Mouse (Mus musculus): ENCODE results near the gene BC049352.
A peak's percentile ranks its signal among the peaks of the same experiment; 100 is the strongest.

The BC049352 gene

DNA sequence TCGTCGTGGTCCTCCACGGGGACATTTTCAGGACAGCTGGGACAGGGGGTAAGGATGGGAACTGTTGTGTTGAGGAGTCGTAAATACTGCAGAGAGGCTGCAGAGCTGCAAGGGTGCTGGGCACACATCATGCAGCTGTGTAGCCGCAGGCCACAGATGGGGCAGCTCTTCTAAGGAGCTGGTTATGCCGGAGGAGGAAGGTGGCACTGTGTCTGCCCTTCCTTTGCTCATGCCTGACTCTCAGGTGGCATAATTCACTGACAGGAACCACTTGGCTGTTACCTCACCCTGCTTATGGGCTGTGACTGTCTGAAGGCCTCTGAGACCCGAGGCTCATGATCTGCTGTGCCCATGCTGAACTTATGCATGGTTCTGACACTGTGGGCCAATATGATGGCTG, 68.5 kb downstream of the BC049352 start:
- no peak for DNase-seq (ENCODE audit: low read depth)

GRCm38 (mm10) chr9:45251281-45251680, 69.5 kb downstream of the BC049352 start:
- DNase-seq (ENCODE audit: low read depth): peak; percentile 77

DNA sequence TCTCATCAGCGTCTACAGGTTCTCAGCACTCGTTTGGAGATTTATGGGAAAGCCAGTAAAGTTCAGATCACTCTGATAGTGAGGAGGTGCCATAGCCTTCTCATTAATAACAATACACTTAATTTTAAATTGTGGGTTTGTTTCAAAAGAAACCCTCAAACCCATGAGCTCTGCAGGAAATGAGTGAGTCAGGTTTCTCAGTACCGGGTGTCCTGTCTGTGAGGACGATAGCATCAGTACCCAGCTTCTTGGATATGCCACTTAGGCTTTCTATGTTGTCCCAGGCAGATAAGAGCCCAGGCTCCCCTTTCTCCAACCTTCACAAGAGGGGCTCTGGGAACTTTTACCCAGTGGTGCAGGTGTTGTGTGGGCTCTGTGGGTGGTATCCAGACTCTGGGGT, 70.2 kb downstream of the BC049352 start:
- DNase-seq (ENCODE audit: low read depth): peak; percentile 84

- DNase-seq (ENCODE audit: low read depth): peak; percentile 32
These were observed 70.6 kb downstream of the BC049352 start for GRCm38 (mm10) chr9:45252395-45252794.

DNA sequence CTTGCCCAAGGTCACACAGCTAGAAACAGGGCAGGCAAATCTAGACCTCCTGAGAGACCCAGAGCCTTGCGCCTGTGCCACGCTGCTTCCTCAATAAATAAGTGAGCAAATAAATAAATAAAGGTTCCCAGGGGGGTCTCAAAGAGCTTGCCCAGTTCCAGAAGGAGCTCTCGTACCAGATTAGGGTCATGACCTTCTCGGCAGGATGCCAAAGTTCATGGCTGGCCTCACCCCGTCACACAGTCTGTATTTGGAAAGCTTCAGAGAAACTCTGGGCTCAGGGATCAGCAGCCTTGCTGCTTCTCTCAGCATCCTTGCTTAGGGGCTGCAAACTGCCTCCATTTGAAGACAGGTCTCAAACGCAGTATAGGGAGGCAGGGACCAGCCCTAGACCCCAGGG, 72.2 kb downstream of the BC049352 start:
- DNase-seq (ENCODE audit: low read depth): no peak

- DNase-seq (ENCODE audit: low read depth): no peak
These were observed 72.8 kb downstream of the BC049352 start for GRCm38 (mm10) chr9:45254605-45255004.

- DNase-seq (ENCODE audit: low read depth): no peak
These were observed 73.6 kb downstream of the BC049352 start for GRCm38 (mm10) chr9:45255431-45255830.

DNA sequence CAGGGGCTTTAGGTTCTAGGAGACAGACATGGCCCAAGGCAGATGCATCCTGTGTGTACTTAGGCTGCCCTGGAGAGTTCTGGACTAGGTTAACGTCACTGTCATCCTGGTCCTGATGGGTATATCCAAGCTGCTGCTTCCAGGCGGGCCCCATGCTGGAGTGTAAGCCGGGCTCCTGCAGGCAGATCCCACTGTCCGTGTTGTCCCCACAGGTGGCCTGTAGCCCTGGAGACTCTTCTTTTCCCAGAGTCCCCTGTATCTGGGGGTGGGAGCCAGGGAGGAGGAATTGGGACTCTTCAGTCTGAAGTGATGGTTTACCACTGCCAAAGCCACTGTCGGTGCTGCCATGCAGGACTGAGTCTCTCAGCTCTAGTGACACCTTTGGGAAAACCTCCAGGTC, 74.2 kb downstream of the BC049352 start:
- DNase-seq (ENCODE audit: low read depth): no peak

- DNase-seq (ENCODE audit: low read depth): no peak
These were observed 77.3 kb downstream of the BC049352 start for GRCm38 (mm10) chr9:45259065-45259464.

DNA sequence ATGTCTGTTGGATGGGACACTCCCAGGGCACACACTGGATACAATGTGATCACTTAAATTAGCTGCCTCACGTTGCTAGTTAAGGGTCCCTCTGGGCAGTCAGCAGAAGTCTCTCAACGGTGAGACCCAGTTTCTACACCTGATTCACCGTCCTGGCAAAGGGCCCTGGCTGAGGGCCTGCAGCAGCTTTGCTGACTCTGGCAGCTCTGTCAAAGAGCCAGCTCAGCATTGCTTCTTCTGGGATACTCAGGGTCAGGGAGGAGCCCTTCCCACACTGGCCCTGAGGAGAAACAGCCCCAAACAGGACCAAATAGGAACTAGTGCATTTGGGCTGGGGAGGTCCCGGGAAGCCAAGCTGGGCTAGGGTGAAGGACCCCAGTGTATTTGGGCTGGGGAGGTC, 79.7 kb downstream of the BC049352 start:
- DNase-seq (ENCODE audit: low read depth): no peak

GRCm38 (mm10) chr9:45261872-45262271, 80.1 kb downstream of the BC049352 start:
- DNase-seq (ENCODE audit: low read depth): no peak

DNA sequence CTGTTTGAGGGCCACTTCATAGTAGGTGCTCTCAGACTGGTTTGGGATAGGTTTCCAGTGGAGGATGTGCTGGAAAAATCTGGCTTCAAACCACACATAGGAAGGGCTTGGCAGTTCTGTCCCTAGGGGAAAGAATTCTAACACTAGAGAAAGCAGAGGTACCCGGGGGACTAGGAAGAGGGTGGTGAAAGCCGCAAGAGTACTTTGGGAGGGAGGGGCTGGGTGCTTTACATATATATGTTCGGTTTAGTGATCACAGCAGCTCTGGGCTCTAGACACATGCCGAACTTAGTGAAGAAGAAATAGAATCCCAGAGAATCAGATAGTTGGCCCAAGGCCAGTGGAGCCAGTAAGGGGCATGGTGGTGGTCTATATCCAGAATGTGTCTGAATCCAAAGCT, 85.3 kb downstream of the BC049352 start:
- no peak for DNase-seq (ENCODE audit: low read depth)

DNA sequence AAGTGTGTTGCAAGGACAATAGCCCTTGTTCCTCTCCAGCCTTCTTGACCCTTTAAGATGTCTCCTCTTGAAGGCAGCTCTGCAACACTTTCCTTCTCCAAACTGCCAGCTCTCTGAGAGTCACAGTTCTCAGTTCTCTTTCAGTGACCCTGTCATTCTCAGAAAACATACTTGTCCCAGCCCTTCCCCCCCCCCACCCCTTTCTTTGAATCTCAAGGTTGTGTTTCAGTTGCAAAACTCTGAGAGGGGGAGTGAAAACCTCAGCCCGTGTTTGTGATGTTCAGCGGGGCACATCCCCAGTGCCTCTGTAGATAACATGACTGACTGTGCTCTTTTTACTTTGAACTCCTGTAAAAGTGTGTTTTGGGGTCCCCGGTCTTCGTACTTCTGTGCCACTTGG, 86.3 kb downstream of the BC049352 start:
- peak; percentile 26 for DNase-seq (ENCODE audit: low read depth)

DNA sequence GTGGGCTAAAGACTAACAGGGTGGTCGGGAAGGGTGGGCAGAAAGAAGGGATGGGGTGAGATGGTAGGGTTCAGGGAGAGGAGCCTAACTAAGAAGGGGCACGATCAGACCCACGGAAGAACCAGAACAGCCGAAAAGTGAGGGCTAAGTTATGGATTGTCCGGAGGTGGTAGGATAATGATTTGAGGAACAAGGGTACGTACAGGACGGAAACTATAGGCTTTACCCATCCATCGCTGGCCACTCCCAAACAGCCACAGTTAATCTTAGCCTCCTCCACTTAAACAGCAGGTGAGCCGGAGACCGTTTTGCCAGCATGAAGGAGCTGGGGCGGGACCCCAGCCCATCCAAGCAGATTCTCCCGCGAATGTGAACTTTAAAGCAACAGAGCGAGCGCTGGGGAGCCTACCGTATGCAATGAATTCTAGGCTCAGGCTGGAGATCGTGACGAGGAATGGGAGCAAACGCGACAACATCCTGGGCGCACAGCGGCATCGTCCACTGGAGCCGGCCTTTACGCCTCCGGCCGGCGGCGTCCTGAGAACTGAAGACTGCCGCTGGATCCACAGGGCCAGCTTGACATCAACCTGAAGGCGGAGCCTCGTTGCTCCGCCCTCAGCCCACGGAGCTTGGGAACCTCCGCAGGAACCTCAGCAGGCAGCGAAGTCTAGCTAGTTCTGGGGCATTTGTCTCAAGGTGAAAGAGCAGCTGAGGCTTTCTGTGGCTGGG, 87.0 kb downstream of the BC049352 start, which contains the start of gene Il10ra:
Gene Il10ra (minus strand): TSS at position 553 of the 729 bp plus-strand sequence.
- DNase-seq (ENCODE audit: low read depth): no peak

- peak; percentile 16 for DNase-seq (ENCODE audit: low read depth)
These were observed 90.4 kb downstream of the BC049352 start for GRCm38 (mm10) chr9:45272213-45272612.

GRCm38 (mm10) chr9:45274218-45274617, 92.4 kb downstream of the BC049352 start:
- peak; percentile 98 for DNase-seq (ENCODE audit: low read depth)

GRCm38 (mm10) chr9:45274635-45275034, 92.8 kb downstream of the BC049352 start:
- DNase-seq (ENCODE audit: low read depth): no peak

DNA sequence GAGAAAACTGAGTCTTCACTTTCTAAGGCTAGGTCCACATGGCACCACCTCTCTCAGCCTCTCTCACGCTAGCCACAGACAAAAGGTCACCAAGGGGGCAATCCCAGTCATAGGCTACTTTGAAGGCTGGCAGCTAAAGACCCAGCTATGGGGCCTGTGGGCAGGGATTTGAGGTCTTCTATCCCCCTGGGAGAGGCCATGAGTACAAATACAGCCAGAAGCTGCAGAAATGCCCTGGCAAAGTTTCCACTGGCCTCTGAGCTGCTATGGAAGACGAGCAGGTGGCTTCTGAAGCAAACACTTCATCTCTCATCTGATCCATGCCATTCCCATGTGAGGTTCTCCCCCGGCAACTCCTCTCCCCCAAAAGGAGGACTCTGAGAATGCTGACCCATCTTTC, 98.3 kb downstream of the BC049352 start:
- DNase-seq (ENCODE audit: low read depth): no peak

GRCm38 (mm10) chr9:45280891-45281290, 99.1 kb downstream of the BC049352 start:
- DNase-seq (ENCODE audit: low read depth): no peak

- peak; percentile 54 for DNase-seq (ENCODE audit: low read depth)
These were observed 100.7 kb downstream of the BC049352 start for GRCm38 (mm10) chr9:45282466-45282865.

DNA sequence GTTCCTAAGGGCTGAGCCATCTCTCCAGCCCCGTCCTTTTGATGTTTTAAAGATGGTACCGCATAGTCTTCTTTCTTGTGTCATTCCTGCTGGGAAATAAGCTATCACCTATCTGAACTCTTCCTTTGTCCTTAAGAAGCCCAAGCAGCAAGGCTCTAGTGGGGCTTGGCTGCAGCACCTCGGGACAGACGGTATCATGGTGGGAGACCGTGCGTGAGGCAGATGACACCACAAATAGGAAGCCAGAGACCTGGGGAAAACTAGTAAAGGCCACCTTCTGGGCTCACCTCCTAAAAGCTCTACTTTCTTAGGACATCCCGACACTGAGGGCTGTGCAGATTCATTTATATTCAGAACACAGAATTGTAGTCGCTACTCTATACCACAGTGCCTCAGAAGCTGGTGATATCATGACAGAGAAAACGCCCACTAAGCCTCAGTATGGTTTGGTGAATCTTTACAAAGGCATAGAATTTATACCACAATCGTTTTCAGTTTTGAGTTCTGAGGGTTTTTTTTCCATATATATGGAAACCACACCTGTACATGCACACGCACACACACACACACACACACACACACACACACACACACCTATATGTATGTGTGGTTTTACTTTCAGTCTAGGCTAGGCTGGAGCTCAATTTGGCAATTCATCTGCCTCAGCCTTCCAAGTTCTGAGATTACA, 109.8 kb downstream of the BC049352 start:
- DNase-seq (ENCODE audit: low read depth): no peak

- peak; percentile 57 for DNase-seq (ENCODE audit: low read depth)
These were observed 112.6 kb downstream of the BC049352 start for GRCm38 (mm10) chr9:45294210-45295011.

Measured in 416B (cell line).